ENCODE assay signal across 8 mouse cellular contexts in genomic region chr11:72440965-72441664, GRCm38 (mm10). TPM values are rescaled to one million over a fixed set of nuclear protein-coding genes. Genes with fewer than 3 reads are reported as not detected.
DNase-seq lines count a peak whose midpoint lies in the region; ATAC-seq lines count a peak whose summit lies in the region.

Gene Mybbp1a, plus strand, starts transcription at chr11:72441355.

- peak; percentile 99 for DNase-seq in CD4-positive, CD25-positive, alpha-beta regulatory T cell, adult 2 months (ENCODE audit: low read depth, low spot score)
- peak; percentile 90 for DNase-seq in fibroblast of lung, adult 2 months (ENCODE audit: low read depth)
- DNase-seq in kidney, postnatal 14 days = peak; percentile 98
- peak; percentile 97 for DNase-seq in liver, embryonic 13.5 days
- peak; percentile 98 for DNase-seq in neural tube, embryonic 10.5 days (ENCODE audit: extremely low spot score, low spot score)

- under 1% methylated on average over 46 of the region's 46 CpGs for WGBS in heart, embryonic 14.5 days
- WGBS in liver, embryonic 13.5 days (ENCODE audit: insufficient replicate concordance) = under 1% methylated on average over 46 of the region's 46 CpGs
- under 1% methylated on average over 46 of the region's 46 CpGs for whole genome bisulfite sequencing in stomach, embryonic 16.5 days

- peaks cover 8% of the 10 kb centered on the region; the same call in 1 of the 2 replicates for H3K4me1 ChIP-seq in brown adipose tissue, adult 24 weeks (ENCODE audit: control insufficient read depth, insufficient read depth, insufficient read length, low read length)
- peaks cover 5 to 8% of the 10 kb centered on the region in 2 experiments for H3K4me1 ChIP-seq in heart, embryonic 14.5 days (ENCODE audit: control insufficient read depth in 2 of 2, insufficient read depth in 2 of 2, low read length in 2 of 2)
- H3K4me1 ChIP-seq in liver, embryonic 13.5 days (replicated peaks) = peaks cover 29% of the 10 kb centered on the region
- H3K4me1 ChIP-seq in stomach, embryonic 16.5 days (ENCODE audit: control insufficient read depth, insufficient read depth, low read length) = peaks cover 11% of the 10 kb centered on the region

- H3K4me3 ChIP-seq in brown adipose tissue, adult 24 weeks (ENCODE audit: insufficient read depth, low read depth, low read length) = peak within 1 kb of the TSS; percentile 79
- H3K4me3 ChIP-seq in heart, embryonic 14.5 days (ENCODE audit: control insufficient read depth in 1 of 2, insufficient read depth in 1 of 2, low read depth in 1 of 2, low read length in 2 of 2) = peak within 1 kb of the TSS; percentile 75
- peak within 1 kb of the TSS; percentile 82 for H3K4me3 ChIP-seq in liver, embryonic 13.5 days (replicated peaks)
- peak within 1 kb of the TSS; percentile 92 for H3K4me3 ChIP-seq in stomach, embryonic 16.5 days (replicated peaks; ENCODE audit: low read length)

- H3K27me3 ChIP-seq in heart, embryonic 14.5 days (ENCODE audit: control insufficient read depth, insufficient read depth, low read length) = no peaks in the 10 kb centered on the region
- no peaks in the 10 kb centered on the region for H3K27me3 ChIP-seq in liver, embryonic 13.5 days
- no peaks in the 10 kb centered on the region for H3K27me3 ChIP-seq in stomach, embryonic 16.5 days (ENCODE audit: control insufficient read depth, insufficient read depth, low read length)

- no peaks in the 10 kb centered on the region for H3K9me3 ChIP-seq in heart, embryonic 14.5 days (ENCODE audit: control insufficient read depth, low read length)
- H3K9me3 ChIP-seq in liver, embryonic 13.5 days (replicated peaks) = no peaks in the 10 kb centered on the region
- H3K9me3 ChIP-seq in stomach, embryonic 16.5 days (replicated peaks; ENCODE audit: control insufficient read depth, low read length) = no peaks in the 10 kb centered on the region

- peaks cover 41% of the 10 kb centered on the region for H3K36me3 ChIP-seq in heart, embryonic 14.5 days (ENCODE audit: control insufficient read depth, insufficient read depth, low read length)
- H3K36me3 ChIP-seq in liver, embryonic 13.5 days = peaks cover 40% of the 10 kb centered on the region
- H3K36me3 ChIP-seq in stomach, embryonic 16.5 days (ENCODE audit: control insufficient read depth, insufficient read depth, low read length) = peaks cover 33% of the 10 kb centered on the region

- H3K27ac ChIP-seq in brown adipose tissue, adult 24 weeks (replicated peaks; ENCODE audit: low read depth, low read length) = peak within 1 kb of the TSS; percentile 81
- H3K27ac ChIP-seq in heart, embryonic 14.5 days (replicated peaks in 1 of 2; ENCODE audit: control insufficient read depth in 1 of 2, insufficient read depth in 1 of 2, low read depth in 2 of 2, low read length in 2 of 2) = peak within 1 kb of the TSS; percentile 78 to 90
- H3K27ac ChIP-seq in liver, embryonic 13.5 days = peak within 1 kb of the TSS; percentile 81
- peak within 1 kb of the TSS; percentile 95 for H3K27ac ChIP-seq in stomach, embryonic 16.5 days (ENCODE audit: low read length)

- peak within 1 kb of the TSS; percentile 89 for H3K4me2 ChIP-seq in heart, embryonic 14.5 days (ENCODE audit: low read length)
- H3K4me2 ChIP-seq in liver, embryonic 13.5 days = peak within 1 kb of the TSS; percentile 88
- peak within 1 kb of the TSS; percentile 96 for H3K4me2 ChIP-seq in stomach, embryonic 16.5 days (ENCODE audit: low read depth, low read length)

- peak; percentile 88 for ATAC-seq in heart, embryonic 14.5 days (ENCODE audit: insufficient number of reproducible peaks, insufficient read depth, low FRiP score, low read depth)
- ATAC-seq in liver, embryonic 13.5 days (ENCODE audit: low read depth) = peak; percentile 89
- ATAC-seq in stomach, embryonic 16.5 days (ENCODE audit: insufficient read depth, low FRiP score) = peak; percentile 94

- H3K9ac ChIP-seq in heart, embryonic 14.5 days (ENCODE audit: low read length) = peak within 1 kb of the TSS; percentile 86
- H3K9ac ChIP-seq in liver, embryonic 13.5 days = peak within 1 kb of the TSS; percentile 88
- H3K9ac ChIP-seq in stomach, embryonic 16.5 days (ENCODE audit: low read length) = peak within 1 kb of the TSS; percentile 87

RNA-seq across cellular contexts. Expression of gene Mybbp1a, which starts in this region (rescaled TPM):
- polyA plus RNA-seq in brown adipose tissue, adult 24 weeks (2012; ENCODE audit: insufficient read depth, insufficient read length, missing spikeins) = 23.2 and 24.3 TPM in 2 replicates
- 61.9 and 64.7 TPM in 2 replicates for polyA plus RNA-seq in heart, embryonic 14.5 days (2014; fragmentation: Nextera tagmentation; extraction: Ambion mirVana)
- 129 and 138 TPM in 2 replicates for polyA plus RNA-seq in liver, embryonic 13.5 days (2015; fragmentation: Nextera tagmentation; extraction: Ambion mirVana)
- polyA plus RNA-seq in stomach, embryonic 16.5 days (2015; fragmentation: Nextera tagmentation; extraction: Ambion mirVana) = 117 and 133 TPM in 2 replicates

Comparison
In these comparisons a context has a peak if more than half of its experiments do, and no peak if none do; other contexts are left out.
1. Peak in every context shown above with its lines: DNase-seq, ATAC-seq, H3K4me3 ChIP-seq and H3K27ac ChIP-seq.